Mouse (Mus musculus) liver, embryonic 12.5 days (tissue): ENCODE measurements around the gene Col16a1. TPM values are rescaled to one million over a fixed set of nuclear protein-coding genes. Genes with fewer than 3 reads are reported as not detected.

Experiments used
- ATAC-seq: fragments of 200-750 bp; cut with Nextera tagmentation; 2 replicates; pipeline ENCODE4 v1.8.0; 2017; ENCODE audit warnings: moderate number of reproducible peaks, mild to moderate bottlenecking, moderate library complexity
- H3K27ac ChIP-seq: fragments of 300-500 bp; sonication (generic); 2 replicates; pipeline ENCODE4 v1.5.1; 2016; ENCODE audit warnings: mild to moderate bottlenecking
- H3K27me3 ChIP-seq: fragments of 300-500 bp; sonication (generic); replicated peaks from 2 replicates; pipeline ENCODE4 v1.6.1; 2016; ENCODE audit warnings: mild to moderate bottlenecking, moderate library complexity
- H3K36me3 ChIP-seq: fragments of 300-500 bp; sonication (generic); 2 replicates; pipeline ENCODE4 v1.6.1; 2016; ENCODE audit warnings: mild to moderate bottlenecking, moderate library complexity
- H3K4me1 ChIP-seq: fragments of 300-500 bp; sonication (generic); 2 replicates; pipeline ENCODE4 v1.6.1; 2016
- H3K4me2 ChIP-seq: fragments of 300-500 bp; sonication (generic); 2 replicates; pipeline ENCODE4 v1.6.1; 2016; ENCODE audit warnings: mild to moderate bottlenecking, moderate library complexity
- H3K4me3 ChIP-seq: fragments of 300-500 bp; sonication (generic); 2 replicates; pipeline ENCODE4 v1.5.1; 2016; ENCODE audit warnings: mild to moderate bottlenecking, moderate library complexity
- H3K9ac ChIP-seq: fragments of 300-500 bp; sonication (generic); 2 replicates; pipeline ENCODE4 v1.6.1; 2016; ENCODE audit warnings: mild to moderate bottlenecking, moderate library complexity
- H3K9me3 ChIP-seq: fragments of 300-500 bp; sonication (generic); replicated peaks from 2 replicates; pipeline ENCODE4 v1.6.1; 2016; ENCODE audit warnings: mild to moderate bottlenecking, moderate library complexity
- WGBS: fragments of 180-500 bp; shearing (Covaris S2); methylation state at CpG from one replicate; pipeline ENCODE4 v1.1.7; 2016; ENCODE audit not compliant: insufficient replicate concordance; 5-methylcytosine and 5-hydroxymethylcytosine counted together
- polyA plus RNA-seq: library from polyadenylated mRNA; unstranded; fragments of >200 nt; fragmentation: Nextera tagmentation; extraction: Ambion mirVana; gene quantifications from 2 replicates; pipeline ENCODE4 v1.2.1, GENCODE M21; 2016

Col16a1 gene
- polyA plus RNA-seq, 1 experiment from 2014 or later = 4.2 TPM

- no peak for ATAC-seq
- peaks cover 61% of the 10 kb centered on the region for H3K36me3 ChIP-seq
- no peak overlapping the region for H3K4me3 ChIP-seq
- H3K9me3 ChIP-seq = no peaks in the 10 kb centered on the region
- H3K27ac ChIP-seq = no peak overlapping the region
- WGBS = 84% methylated on average over 8 of the region's 8 CpGs
- H3K4me2 ChIP-seq = no peak overlapping the region
- H3K9ac ChIP-seq = no peak overlapping the region
- H3K27me3 ChIP-seq = no peaks in the 10 kb centered on the region
- H3K4me1 ChIP-seq = no peaks in the 10 kb centered on the region
Measured at GRCm38 (mm10) chr4:130121560-130121959, 73.9 kb downstream of the Col16a1 start.

GRCm38 (mm10) chr4:130123020-130123419 is 75.4 kb downstream of the Col16a1 start:
- no peaks in the 10 kb centered on the region for H3K27me3 ChIP-seq
- WGBS = 82% methylated on average over 5 of the region's 5 CpGs
- H3K36me3 ChIP-seq = peaks cover 76% of the 10 kb centered on the region
- no peak overlapping the region for H3K9ac ChIP-seq
- H3K4me2 ChIP-seq = no peak overlapping the region
- peaks cover 3% of the 10 kb centered on the region; the same call in 1 of the 2 replicates for H3K4me1 ChIP-seq
- no peak overlapping the region for H3K4me3 ChIP-seq
- H3K9me3 ChIP-seq = no peaks in the 10 kb centered on the region
- ATAC-seq = no peak
- H3K27ac ChIP-seq = no peak overlapping the region

GRCm38 (mm10) chr4:130124110-130124509 is 76.5 kb downstream of the Col16a1 start:
- peaks cover 14% of the 10 kb centered on the region for H3K4me1 ChIP-seq
- no peak overlapping the region for H3K4me2 ChIP-seq
- no peak overlapping the region for H3K27ac ChIP-seq
- no peaks in the 10 kb centered on the region for H3K27me3 ChIP-seq
- peaks cover 78% of the 10 kb centered on the region for H3K36me3 ChIP-seq
- no peak for ATAC-seq
- 90% methylated on average over 4 of the region's 4 CpGs for WGBS
- no peak overlapping the region for H3K4me3 ChIP-seq
- no peak overlapping the region for H3K9ac ChIP-seq
- no peaks in the 10 kb centered on the region for H3K9me3 ChIP-seq

DNA sequence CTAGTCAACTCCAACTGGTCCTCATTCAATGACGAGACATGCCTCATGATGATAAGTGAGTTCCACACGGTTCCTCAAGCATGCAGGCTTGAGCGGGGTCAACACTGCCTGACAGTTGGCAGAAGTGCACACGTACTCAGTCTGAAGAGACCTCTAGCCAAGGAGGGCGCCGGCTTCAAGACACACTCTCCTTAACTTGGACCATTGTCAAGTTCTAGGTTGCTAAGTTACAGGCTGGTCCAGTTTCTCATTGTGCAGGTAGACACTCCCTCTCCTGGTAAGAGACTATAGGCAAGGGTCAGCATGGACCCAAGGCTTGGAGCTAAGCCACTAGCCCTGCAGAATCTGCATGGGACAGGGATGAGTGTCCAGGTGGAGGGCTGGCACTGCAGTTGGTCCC is 77.5 kb downstream of the Col16a1 start:
- Histone ChIP-seq H3K27ac (no peak overlapping the region), H3K4me3 (no peak overlapping the region), H3K36me3 (peaks cover 78% of the 10 kb centered on the region), H3K9ac (no peak overlapping the region), H3K4me1 (peaks cover 14% of the 10 kb centered on the region), H3K9me3 (no peaks in the 10 kb centered on the region), H3K4me2 (no peak overlapping the region), H3K27me3 (no peaks in the 10 kb centered on the region)
- 82% methylated on average over 6 of the region's 6 CpGs for WGBS
- no peak for ATAC-seq

DNA sequence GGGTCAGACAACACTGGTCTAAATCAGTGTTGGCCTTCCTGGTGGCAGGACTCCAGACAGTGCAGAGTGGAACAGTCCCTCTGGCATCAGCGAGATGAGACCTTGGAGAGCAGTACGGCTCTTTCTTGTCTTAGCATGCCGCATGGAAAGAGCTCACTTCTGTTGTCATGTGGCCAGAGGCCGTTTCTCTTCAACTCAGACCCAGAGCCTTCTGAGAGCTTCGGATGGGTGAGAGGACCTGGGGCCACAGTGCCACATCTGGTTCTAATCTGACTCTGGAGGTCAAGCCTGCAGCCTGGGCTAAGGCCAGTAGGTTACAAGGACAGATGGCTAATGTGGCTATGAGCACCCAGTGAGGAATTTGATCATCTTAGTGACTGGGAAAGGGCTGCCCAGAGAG is 78.3 kb downstream of the Col16a1 start:
- Histone ChIP-seq H3K27me3 (peaks cover under 1% of the 10 kb centered on the region; the same call in 1 of the 2 replicates), H3K4me3 (no peak overlapping the region), H3K36me3 (peaks cover 72% of the 10 kb centered on the region), H3K27ac (no peak overlapping the region), H3K4me2 (no peak overlapping the region), H3K9me3 (no peaks in the 10 kb centered on the region), H3K4me1 (peaks cover 14% of the 10 kb centered on the region), H3K9ac (no peak overlapping the region)
- 81% methylated on average over 5 of the region's 5 CpGs for WGBS
- no peak for ATAC-seq

- Histone ChIP-seq H3K9me3 (no peaks in the 10 kb centered on the region), H3K4me3 (no peak overlapping the region), H3K9ac (no peak overlapping the region), H3K4me2 (no peak overlapping the region; the same call in 1 of the 2 replicates), H3K27me3 (peaks cover 9% of the 10 kb centered on the region), H3K36me3 (peaks cover 43% of the 10 kb centered on the region), H3K27ac (no peak overlapping the region), H3K4me1 (peaks cover 14% of the 10 kb centered on the region)
- WGBS = 37% methylated on average over 5 of the region's 5 CpGs
- 0 out of 2 replicates have a peak, but pooled peaks have one; percentile 28 for ATAC-seq
Measured at GRCm38 (mm10) chr4:130128907-130129306, 81.3 kb downstream of the Col16a1 start.

- Histone ChIP-seq H3K9me3 (no peaks in the 10 kb centered on the region), H3K36me3 (peaks cover 32% of the 10 kb centered on the region), H3K4me2 (no peak overlapping the region), H3K27me3 (peaks cover 11% of the 10 kb centered on the region), H3K4me3 (no peak overlapping the region), H3K27ac (no peak overlapping the region), H3K9ac (no peak overlapping the region), H3K4me1 (peaks cover 14% of the 10 kb centered on the region)
- ATAC-seq = no peak
- 74% methylated on average over 10 of the region's 10 CpGs for WGBS
Measured at GRCm38 (mm10) chr4:130130082-130130481, 82.4 kb downstream of the Col16a1 start.

DNA sequence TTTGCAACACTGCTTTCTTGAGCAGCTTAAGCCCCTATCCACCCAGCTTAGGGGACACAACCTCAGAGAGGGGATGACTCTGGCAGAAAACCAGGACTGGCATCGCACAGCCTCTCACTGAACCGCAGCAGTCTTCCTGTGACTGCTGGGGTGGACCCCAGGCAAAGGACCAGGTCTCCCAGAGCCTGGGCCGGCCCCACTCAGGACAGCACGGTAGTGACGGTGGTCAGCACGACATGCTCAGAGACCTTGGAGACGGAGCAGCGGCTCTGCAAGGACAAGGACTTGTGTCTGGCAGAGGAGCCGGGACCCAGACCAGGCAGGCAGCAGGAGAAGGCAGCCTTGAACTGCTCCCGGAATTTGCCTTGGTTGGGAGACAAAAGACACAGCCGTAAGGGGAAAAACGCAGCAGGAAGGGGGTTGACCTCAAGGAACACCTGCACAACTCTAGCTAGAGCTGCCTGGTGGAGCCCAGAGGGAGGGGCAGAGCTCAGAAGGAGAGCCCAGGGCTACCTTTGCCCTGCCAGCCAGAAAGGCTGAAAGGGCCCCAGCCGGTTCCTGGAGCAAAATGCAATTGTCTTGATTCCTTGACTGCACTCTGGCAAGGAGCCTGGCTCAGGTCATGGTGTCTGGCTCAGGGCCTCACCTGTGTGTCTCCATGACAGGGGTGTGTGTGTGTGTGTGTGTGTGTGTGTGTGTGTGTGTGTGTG is 83.2 kb downstream of the Col16a1 start:
- H3K27me3 ChIP-seq = peaks cover 16% of the 10 kb centered on the region
- no peak overlapping the region for H3K4me2 ChIP-seq

GRCm38 (mm10) chr4:130131448-130132105 is 83.9 kb downstream of the Col16a1 start:
- Histone ChIP-seq H3K4me2 (no peak overlapping the region), H3K36me3 (peaks cover 17% of the 10 kb centered on the region), H3K27ac (no peak overlapping the region), H3K9me3 (no peaks in the 10 kb centered on the region), H3K27me3 (peaks cover 23% of the 10 kb centered on the region), H3K4me1 (peaks cover 14% of the 10 kb centered on the region), H3K4me3 (no peak overlapping the region), H3K9ac (no peak overlapping the region)
- 70% methylated on average over 7 of the region's 7 CpGs for WGBS
- no peak for ATAC-seq

More for the DNA sequence above, 83.2 kb downstream of the Col16a1 start:
- Histone ChIP-seq H3K4me1 (peaks cover 14% of the 10 kb centered on the region), H3K9me3 (no peaks in the 10 kb centered on the region), H3K36me3 (peaks cover 24% of the 10 kb centered on the region), H3K9ac (no peak overlapping the region), H3K27ac (no peak overlapping the region), H3K4me3 (no peak overlapping the region)
- ATAC-seq = no peak
- 63% methylated on average over 13 of the region's 13 CpGs for WGBS

DNA sequence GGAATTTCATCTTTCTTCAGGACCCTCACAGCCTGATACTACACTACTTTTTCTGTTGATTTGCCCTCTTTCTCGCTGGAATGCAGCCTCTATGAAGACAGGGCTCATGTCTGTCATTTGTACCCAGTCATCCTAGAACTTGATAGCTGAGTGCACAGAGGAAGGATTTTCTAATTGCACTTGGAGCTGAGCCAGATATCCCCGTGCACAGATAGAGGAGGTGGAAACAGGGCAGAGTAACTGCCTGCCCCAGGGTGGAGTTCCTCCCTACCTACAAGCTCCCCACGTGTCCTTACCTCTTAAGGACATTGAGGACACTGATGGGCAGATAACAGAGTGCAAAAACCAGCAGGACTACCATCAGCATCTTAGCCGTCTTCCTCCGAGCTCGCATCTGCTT is 85.8 kb downstream of the Col16a1 start:
- H3K27me3 ChIP-seq = peaks cover 42% of the 10 kb centered on the region
- H3K4me3 ChIP-seq = no peak overlapping the region
- H3K4me2 ChIP-seq = no peak overlapping the region
- H3K9ac ChIP-seq = no peak overlapping the region
- peaks cover 8% of the 10 kb centered on the region for H3K4me1 ChIP-seq
- ATAC-seq = no peak
- WGBS = 51% methylated on average over 6 of the region's 6 CpGs
- H3K36me3 ChIP-seq = no peaks in the 10 kb centered on the region; the same call in 1 of the 2 replicates
- no peaks in the 10 kb centered on the region for H3K9me3 ChIP-seq
- no peak overlapping the region for H3K27ac ChIP-seq

DNA sequence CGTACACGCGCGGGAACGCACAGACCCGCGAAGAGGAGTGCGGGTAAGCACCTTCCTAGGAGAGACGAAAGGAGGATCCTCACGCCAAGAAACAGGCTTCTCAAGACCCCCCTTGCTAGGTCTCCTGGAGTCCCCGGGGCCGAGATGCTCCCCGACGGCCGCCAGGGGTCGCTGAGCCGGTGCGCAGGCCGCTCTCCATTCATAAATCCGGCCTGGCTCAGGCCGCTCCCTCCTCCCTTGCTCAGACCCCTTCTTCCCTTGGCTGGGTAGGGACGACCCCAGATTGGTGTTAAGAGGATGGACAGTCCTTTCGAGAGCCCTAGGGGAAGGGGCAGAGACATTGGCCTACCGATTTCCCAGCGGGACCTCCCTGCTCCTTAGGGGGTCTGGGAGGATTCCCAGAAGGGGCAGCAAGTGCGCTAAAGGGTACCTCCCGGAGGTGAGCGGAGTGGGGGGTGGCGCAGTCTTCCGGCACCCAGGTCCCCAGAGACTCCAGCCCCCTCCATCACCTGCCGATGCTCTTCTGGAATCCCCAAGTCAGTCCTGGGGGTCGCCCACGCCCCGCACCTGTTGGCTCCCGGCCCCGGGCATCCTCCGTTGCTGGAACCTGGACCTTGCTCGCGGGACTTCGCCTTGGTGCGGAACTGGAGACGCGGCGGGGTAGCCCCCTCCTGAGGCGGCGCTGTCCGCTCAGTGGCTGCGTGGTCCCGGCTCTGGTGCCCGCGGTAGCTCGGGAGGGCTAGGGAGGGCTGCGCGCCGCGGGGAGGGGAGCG is 91.0 kb downstream of the Col16a1 start:
- no peak for ATAC-seq
- Histone ChIP-seq H3K4me3 (peak overlapping the region; percentile 18; the same call in 1 of the 2 replicates), H3K9me3 (no peaks in the 10 kb centered on the region), H3K36me3 (no peaks in the 10 kb centered on the region), H3K9ac (no peak overlapping the region), H3K4me2 (peak overlapping the region; percentile 44), H3K27ac (no peak overlapping the region), H3K27me3 (peaks cover 86% of the 10 kb centered on the region), H3K4me1 (peaks cover 4% of the 10 kb centered on the region; the same call in 1 of the 2 replicates)
- WGBS = 3% methylated on average over 57 of the region's 57 CpGs

DNA sequence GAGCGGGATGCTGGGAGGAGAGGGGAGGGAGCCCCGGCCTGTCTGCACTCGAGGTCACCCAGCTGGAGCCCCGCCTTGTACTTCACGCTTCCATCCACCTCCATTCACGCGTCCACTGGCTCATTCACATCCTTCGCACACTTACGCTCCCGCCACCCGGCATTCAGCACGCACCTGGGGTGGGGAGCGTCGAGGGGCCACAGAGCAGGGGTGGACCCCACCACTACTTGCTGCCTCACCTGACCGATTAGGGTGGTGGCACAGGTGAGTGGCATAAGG is 91.5 kb downstream of the Col16a1 start, which contains the start of gene Hcrtr1:
Gene Hcrtr1, minus strand, starts transcription at position 146 of the 279 bp plus-strand sequence.
- peak within 1 kb of the TSS; percentile 18; the same call in 1 of the 2 replicates for H3K4me3 ChIP-seq
- H3K9ac ChIP-seq = no peak within 1 kb of the TSS
- H3K9me3 ChIP-seq = no peaks in the 10 kb centered on the region
- peaks cover 88% of the 10 kb centered on the region for H3K27me3 ChIP-seq
- no peak for ATAC-seq
- H3K27ac ChIP-seq = no peak within 1 kb of the TSS
- peaks cover 4% of the 10 kb centered on the region; the same call in 1 of the 2 replicates for H3K4me1 ChIP-seq
- 8% methylated on average over 15 of the region's 15 CpGs for WGBS
- H3K4me2 ChIP-seq = peak within 1 kb of the TSS; percentile 44
- H3K36me3 ChIP-seq = no peaks in the 10 kb centered on the region
